Mouse (Mus musculus): ENCODE results near the gene Jade2.

GRCm38 (mm10) chr11:51805221-51805981, 52.1 kb downstream of the Jade2 start:
- TF ChIP-seq CHD1 (IDR thresholded peaks at IDR 0.05; ENCODE audit: low read depth, low read length) (no peak), POLR2AphosphoS2 (IDR thresholded peaks at IDR 0.05; ENCODE audit: low read depth, low read length) (peak; percentile 93; the same call in 1 of the 2 replicates), RAD21 (IDR thresholded peaks at IDR 0.05; ENCODE audit: low read depth, low read length) (no peak), POLR2A (IDR thresholded peaks at IDR 0.05; ENCODE audit: low read depth, low read length) (peak; percentile 92), ZMIZ1 (IDR thresholded peaks at IDR 0.05; ENCODE audit: low read depth, low read length) (peak; percentile 35; the same call in 1 of the 2 replicates)
